Mouse (Mus musculus): ENCODE data around the gene Oit1. TPM values are rescaled to one million over a fixed set of nuclear protein-coding genes. Genes with fewer than 3 reads are reported as not detected.

The Oit1 gene
- not detected in 2 replicates for polyA plus RNA-seq (2016; fragmentation: Nextera tagmentation; extraction: Ambion mirVana)

- H3K9ac ChIP-seq (replicated peaks): no peak within 1 kb of the TSS
- H3K27me3 ChIP-seq: no peaks in the 10 kb centered on the region
- ATAC-seq (ENCODE audit: low FRiP score, low read depth): no peak
- no peaks in the 10 kb centered on the region for H3K4me1 ChIP-seq
- H3K9me3 ChIP-seq: no peaks in the 10 kb centered on the region
- H3K36me3 ChIP-seq: no peaks in the 10 kb centered on the region
- 54% methylated on average over 8 of the region's 8 CpGs for WGBS
- H3K27ac ChIP-seq (replicated peaks): no peak within 1 kb of the TSS
- H3K4me3 ChIP-seq: no peak within 1 kb of the TSS
- H3K4me2 ChIP-seq (replicated peaks): no peak within 1 kb of the TSS
Measured at GRCm38 (mm10) chr14:8378685-8379313, at the start of gene Oit1. Gene Oit1 (minus strand): TSS chr14:8378754.

- Histone ChIP-seq H3K27me3 (no peaks in the 10 kb centered on the region), H3K36me3 (no peaks in the 10 kb centered on the region), H3K4me3 (no peak overlapping the region), H3K27ac (replicated peaks) (no peak overlapping the region), H3K4me1 (peaks cover 7% of the 10 kb centered on the region; the same call in 1 of the 2 replicates), H3K9ac (replicated peaks) (no peak overlapping the region), H3K9me3 (no peaks in the 10 kb centered on the region), H3K4me2 (replicated peaks) (no peak overlapping the region)
- 63% methylated on average over 3 of the region's 3 CpGs for WGBS
- ATAC-seq (ENCODE audit: low FRiP score, low read depth): no peak
Measured at GRCm38 (mm10) chr14:8422833-8423232, 44.3 kb upstream of the Oit1 start.

DNA sequence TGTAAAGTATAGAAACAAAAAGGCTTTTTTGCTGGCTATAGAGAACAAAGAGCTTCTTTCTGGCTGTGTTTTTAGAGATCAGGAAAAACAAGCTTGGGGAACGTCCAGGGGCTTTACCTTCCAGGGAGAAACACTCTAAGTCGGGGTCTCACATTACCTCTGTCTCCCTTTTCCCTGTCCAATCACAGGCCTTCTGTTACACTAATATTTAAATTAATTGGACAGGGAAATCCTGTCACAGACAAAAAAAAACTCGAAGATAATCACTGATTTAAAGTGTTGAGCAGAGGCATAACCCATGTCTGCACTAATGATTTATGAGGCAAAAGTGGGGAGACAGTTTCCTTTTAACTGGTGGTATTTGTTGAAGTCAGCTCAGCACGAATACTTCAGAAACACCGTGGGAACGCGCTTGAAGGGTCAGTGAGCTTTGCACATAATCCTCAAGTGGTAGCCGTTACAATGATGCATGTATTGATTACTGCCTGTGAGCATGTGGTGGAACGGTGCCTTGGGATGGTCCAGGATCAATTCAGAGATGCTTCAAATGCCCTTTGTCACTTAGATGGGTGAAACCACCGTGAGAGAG, 42.7 kb upstream of the Oit1 start:
- no peak overlapping the region for H3K9ac ChIP-seq (replicated peaks)
- WGBS: 15% methylated on average over 10 of the region's 10 CpGs
- H3K27ac ChIP-seq (replicated peaks): no peak overlapping the region
- H3K4me2 ChIP-seq (replicated peaks): peak overlapping the region; percentile 13; the same call in 1 of the 2 replicates
- ATAC-seq (ENCODE audit: low FRiP score, low read depth): no peak
- peaks cover 7% of the 10 kb centered on the region; the same call in 1 of the 2 replicates for H3K4me1 ChIP-seq
- no peaks in the 10 kb centered on the region for H3K36me3 ChIP-seq
- no peak overlapping the region for H3K4me3 ChIP-seq
- H3K9me3 ChIP-seq: no peaks in the 10 kb centered on the region
- H3K27me3 ChIP-seq: no peaks in the 10 kb centered on the region

- H3K9me3 ChIP-seq: no peaks in the 10 kb centered on the region
- WGBS: 81% methylated on average over 3 of the region's 3 CpGs
- no peak overlapping the region for H3K4me2 ChIP-seq (replicated peaks)
- no peak overlapping the region for H3K4me3 ChIP-seq
- ATAC-seq (ENCODE audit: low FRiP score, low read depth): no peak
- peaks cover 7% of the 10 kb centered on the region; the same call in 1 of the 2 replicates for H3K4me1 ChIP-seq
- H3K27me3 ChIP-seq: no peaks in the 10 kb centered on the region
- H3K36me3 ChIP-seq: no peaks in the 10 kb centered on the region
- no peak overlapping the region for H3K27ac ChIP-seq (replicated peaks)
- H3K9ac ChIP-seq (replicated peaks): no peak overlapping the region
Measured at GRCm38 (mm10) chr14:8418610-8419009, 40.1 kb upstream of the Oit1 start.

- H3K36me3 ChIP-seq: no peaks in the 10 kb centered on the region
- no peak overlapping the region for H3K4me3 ChIP-seq
- 73% methylated on average over 6 of the region's 6 CpGs for WGBS
- H3K9ac ChIP-seq (replicated peaks): no peak overlapping the region
- no peak for ATAC-seq (ENCODE audit: low FRiP score, low read depth)
- no peaks in the 10 kb centered on the region for H3K9me3 ChIP-seq
- no peak overlapping the region for H3K27ac ChIP-seq (replicated peaks)
- no peaks in the 10 kb centered on the region for H3K4me1 ChIP-seq
- H3K4me2 ChIP-seq (replicated peaks): no peak overlapping the region
- no peaks in the 10 kb centered on the region for H3K27me3 ChIP-seq
Measured at GRCm38 (mm10) chr14:8405946-8406345, 27.4 kb upstream of the Oit1 start.

GRCm38 (mm10) chr14:8403310-8403709, 24.8 kb upstream of the Oit1 start:
- no peaks in the 10 kb centered on the region for H3K27me3 ChIP-seq
- H3K4me2 ChIP-seq (replicated peaks): no peak overlapping the region
- WGBS: 83% methylated on average over 3 of the region's 3 CpGs
- no peaks in the 10 kb centered on the region for H3K9me3 ChIP-seq
- H3K4me1 ChIP-seq: no peaks in the 10 kb centered on the region
- no peak overlapping the region for H3K4me3 ChIP-seq
- no peak overlapping the region for H3K9ac ChIP-seq (replicated peaks)
- no peak for ATAC-seq (ENCODE audit: low FRiP score, low read depth)
- H3K36me3 ChIP-seq: no peaks in the 10 kb centered on the region
- H3K27ac ChIP-seq (replicated peaks): no peak overlapping the region

GRCm38 (mm10) chr14:8398507-8398906, 20.0 kb upstream of the Oit1 start:
- H3K36me3 ChIP-seq: no peaks in the 10 kb centered on the region
- H3K9ac ChIP-seq (replicated peaks): no peak overlapping the region
- no peak overlapping the region for H3K4me2 ChIP-seq (replicated peaks)
- H3K4me1 ChIP-seq: no peaks in the 10 kb centered on the region
- no peak overlapping the region for H3K27ac ChIP-seq (replicated peaks)
- ATAC-seq (ENCODE audit: low FRiP score, low read depth): no peak
- H3K4me3 ChIP-seq: no peak overlapping the region
- H3K9me3 ChIP-seq: no peaks in the 10 kb centered on the region
- no peaks in the 10 kb centered on the region for H3K27me3 ChIP-seq

- Histone ChIP-seq H3K9me3 (no peaks in the 10 kb centered on the region), H3K27me3 (no peaks in the 10 kb centered on the region), H3K27ac (replicated peaks) (no peak overlapping the region), H3K4me2 (replicated peaks) (no peak overlapping the region), H3K36me3 (no peaks in the 10 kb centered on the region), H3K4me1 (no peaks in the 10 kb centered on the region), H3K4me3 (no peak overlapping the region), H3K9ac (replicated peaks) (no peak overlapping the region)
- 86% methylated on average over 7 of the region's 7 CpGs for WGBS
- no peak for ATAC-seq (ENCODE audit: low FRiP score, low read depth)
Measured at GRCm38 (mm10) chr14:8395690-8396287, 17.2 kb upstream of the Oit1 start.

DNA sequence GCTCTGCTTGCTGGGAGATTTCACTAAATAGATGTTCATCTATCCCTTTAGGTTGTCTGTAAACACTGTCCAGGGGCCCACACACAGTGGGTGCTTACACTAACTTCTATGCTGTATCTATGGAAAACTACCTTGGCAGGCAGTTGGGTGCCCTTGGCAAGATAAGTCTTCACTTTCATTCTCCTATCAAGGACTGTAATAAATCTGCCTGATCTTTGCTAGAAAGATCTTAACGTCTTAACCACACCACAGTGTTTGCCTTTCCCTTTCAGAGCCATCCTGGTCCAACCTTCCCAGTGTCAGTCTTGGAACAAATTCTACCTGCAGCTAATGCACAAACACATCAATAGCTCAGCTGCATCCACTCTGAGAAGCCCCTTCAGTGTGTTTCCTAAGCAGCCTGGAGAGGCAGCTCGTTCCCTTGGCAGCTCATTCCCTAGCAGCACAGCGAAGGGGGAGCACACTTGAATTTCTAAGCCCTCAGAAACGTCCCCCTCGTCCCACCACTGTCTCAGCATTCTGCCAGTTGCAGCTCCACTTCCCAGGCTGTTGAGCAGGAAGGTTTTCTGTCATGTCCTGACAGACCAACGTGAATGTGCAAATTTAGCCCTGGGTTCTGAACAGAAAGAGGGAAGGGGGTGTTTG, 13.7 kb upstream of the Oit1 start:
- H3K27ac ChIP-seq (replicated peaks): no peak overlapping the region
- 56% methylated on average over 6 of the region's 6 CpGs for WGBS
- no peak overlapping the region for H3K9ac ChIP-seq (replicated peaks)
- H3K4me3 ChIP-seq: no peak overlapping the region
- H3K9me3 ChIP-seq: no peaks in the 10 kb centered on the region
- H3K4me1 ChIP-seq: no peaks in the 10 kb centered on the region
- H3K4me2 ChIP-seq (replicated peaks): no peak overlapping the region
- H3K27me3 ChIP-seq: no peaks in the 10 kb centered on the region
- no peak for ATAC-seq (ENCODE audit: low FRiP score, low read depth)
- no peaks in the 10 kb centered on the region for H3K36me3 ChIP-seq

- no peaks in the 10 kb centered on the region for H3K27me3 ChIP-seq
- no peak for ATAC-seq (ENCODE audit: low FRiP score, low read depth)
- H3K9ac ChIP-seq (replicated peaks): no peak overlapping the region
- no peaks in the 10 kb centered on the region for H3K36me3 ChIP-seq
- no peak overlapping the region for H3K4me2 ChIP-seq (replicated peaks)
- no peak overlapping the region for H3K27ac ChIP-seq (replicated peaks)
- WGBS: 89% methylated on average over 4 of the region's 4 CpGs
- H3K9me3 ChIP-seq: no peaks in the 10 kb centered on the region
- peaks cover 11% of the 10 kb centered on the region for H3K4me1 ChIP-seq
- H3K4me3 ChIP-seq: no peak overlapping the region
Measured at GRCm38 (mm10) chr14:8369394-8369793, 9.2 kb downstream of the Oit1 start.

DNA sequence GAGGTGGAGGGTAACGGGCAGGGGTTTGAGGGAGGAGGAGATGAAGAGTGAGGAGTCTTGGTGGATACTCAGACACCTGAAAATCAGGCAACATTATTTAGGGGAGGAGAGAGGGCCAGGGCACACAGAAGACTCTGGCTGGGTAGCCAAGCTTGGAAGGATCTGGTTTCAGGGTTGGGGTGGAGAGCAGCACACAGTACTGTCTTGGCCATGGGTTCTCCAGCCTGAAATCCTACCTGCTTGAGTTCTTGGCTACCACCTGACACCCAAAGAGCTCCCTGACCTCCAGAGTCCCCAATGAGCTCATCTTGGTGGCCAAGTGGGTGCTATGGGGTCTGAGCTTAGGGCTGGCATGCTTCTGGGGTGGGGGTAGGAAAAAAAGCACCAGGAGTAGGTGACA, 9.7 kb downstream of the Oit1 start:
- Histone ChIP-seq H3K36me3 (no peaks in the 10 kb centered on the region), H3K4me2 (replicated peaks) (no peak overlapping the region), H3K4me3 (no peak overlapping the region), H3K9ac (replicated peaks) (no peak overlapping the region), H3K4me1 (peaks cover 11% of the 10 kb centered on the region), H3K9me3 (no peaks in the 10 kb centered on the region), H3K27ac (replicated peaks) (no peak overlapping the region), H3K27me3 (no peaks in the 10 kb centered on the region)
- WGBS: 90% methylated on average over 1 of the region's 1 CpGs
- no peak for ATAC-seq (ENCODE audit: low FRiP score, low read depth)

Measured in midbrain, embryonic 12.5 days (tissue).